Mouse (Mus musculus): ENCODE results near the gene Tex14.

- TF ChIP-seq CTCF (conservative IDR thresholded peaks at IDR 0.05; ENCODE audit: low read length) (no peak), NANOG (IDR thresholded peaks at IDR 0.05; ENCODE audit: borderline replicate concordance, low read length) (no peak)
These were observed 28.2 kb downstream of the Tex14 start for GRCm38 (mm10) chr11:87432933-87433669.

All from E14TG2a.4 (cell line).